Mouse (Mus musculus): Measurements from ENCODE around the gene Agt. TPM values are rescaled to one million over a fixed set of nuclear protein-coding genes. Genes with fewer than 3 reads are reported as not detected.

Agt gene
- polyA plus RNA-seq, 1 experiment from 2014 or later: 11.8 TPM

DNA sequence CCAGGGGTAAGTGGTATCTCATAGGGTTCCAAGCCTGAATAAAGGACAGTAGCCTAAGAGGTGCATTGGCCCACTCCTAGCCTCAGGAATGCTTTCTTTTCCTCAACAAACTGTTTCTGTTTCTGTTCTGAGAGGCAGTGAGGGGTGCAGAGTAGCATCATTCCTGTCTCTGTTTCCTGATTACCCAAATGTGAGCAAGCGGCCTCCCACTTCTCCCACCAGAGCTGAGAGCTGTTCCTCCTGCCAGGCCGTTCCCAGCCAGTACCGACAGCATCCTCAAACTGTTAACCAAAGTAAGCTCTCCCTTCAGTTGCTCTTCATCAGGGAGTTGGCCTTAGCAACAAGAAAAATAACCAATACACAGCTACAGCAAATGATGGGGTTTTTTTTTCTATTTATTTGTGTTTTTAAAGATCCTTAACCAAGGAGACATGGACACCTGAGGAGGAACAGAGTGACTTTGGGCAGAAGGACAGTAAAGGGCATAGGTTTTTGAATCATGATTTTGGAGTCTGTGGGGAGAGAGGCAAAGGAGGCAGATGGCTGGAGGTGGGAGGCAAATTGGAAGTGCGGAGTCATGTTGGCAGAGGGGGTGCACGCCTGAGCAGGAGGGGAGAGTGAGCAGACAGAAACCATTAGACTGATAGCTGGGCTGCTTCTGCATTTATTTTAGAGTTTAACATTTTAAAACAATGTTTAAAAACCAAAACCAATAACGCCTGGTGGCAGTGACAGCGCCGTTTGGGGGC is 61.8 kb downstream of the Agt start:
- WGBS: 76% methylated on average over 8 of the region's 8 CpGs
- Histone ChIP-seq H3K27me3 (replicated peaks; ENCODE audit: control insufficient read depth, insufficient read depth, low read length) (no peaks in the 10 kb centered on the region), H3K9ac (ENCODE audit: low read depth, low read length) (no peak overlapping the region), H3K4me2 (replicated peaks; ENCODE audit: low read depth) (no peak overlapping the region), H3K4me3 (ENCODE audit: low read depth, low read length) (no peak overlapping the region), H3K4me1 (replicated peaks; ENCODE audit: control insufficient read depth, insufficient read depth, low read length) (no peaks in the 10 kb centered on the region), H3K36me3 (ENCODE audit: control insufficient read depth, insufficient read depth) (no peaks in the 10 kb centered on the region), H3K9me3 (ENCODE audit: control insufficient read depth) (no peaks in the 10 kb centered on the region), H3K27ac (ENCODE audit: low read depth, low read length) (no peak overlapping the region)
- ATAC-seq: no peak
- TF ChIP-seq CTCF (IDR thresholded peaks at IDR 0.05; ENCODE audit: low read depth): no peak

Other genes with a start within 250 kb of the Agt start
- 1.9 and 2.2 TPM in 2 replicates for gene Pgbd5, start 130.0 kb downstream of the Agt start, polyA plus RNA-seq (2015; fragmentation: Nextera tagmentation; extraction: Ambion mirVana)
- gene Cog2, start 48.9 kb downstream of the Agt start, polyA plus RNA-seq (2015; fragmentation: Nextera tagmentation; extraction: Ambion mirVana): 19.5 and 20.6 TPM in 2 replicates
- 2.0 and 2.7 TPM in 2 replicates for gene Capn9, start 6.4 kb upstream of the Agt start, polyA plus RNA-seq (2015; fragmentation: Nextera tagmentation; extraction: Ambion mirVana)
- gene 2310022B05Rik, start 93.7 kb upstream of the Agt start, polyA plus RNA-seq (2015; fragmentation: Nextera tagmentation; extraction: Ambion mirVana): 22.1 and 22.6 TPM in 2 replicates
- gene Ttc13, start 152.3 kb upstream of the Agt start, polyA plus RNA-seq (2015; fragmentation: Nextera tagmentation; extraction: Ambion mirVana): 19.0 and 20.2 TPM in 2 replicates
- 13.3 and 14.8 TPM in 2 replicates for gene Arv1, start 152.4 kb upstream of the Agt start, polyA plus RNA-seq (2015; fragmentation: Nextera tagmentation; extraction: Ambion mirVana)
- gene Fam89a, start 182.1 kb upstream of the Agt start, polyA plus RNA-seq (2015; fragmentation: Nextera tagmentation; extraction: Ambion mirVana): 1.9 and 2.3 TPM in 2 replicates
- gene Trim67, start 223.4 kb upstream of the Agt start, polyA plus RNA-seq (2015; fragmentation: Nextera tagmentation; extraction: Ambion mirVana): 0.23 and 0.29 TPM in 2 replicates

All from intestine, postnatal 0 days (tissue).